Mouse (Mus musculus) heart, postnatal 0 days (tissue): ENCODE results near the gene Gpr132.

Source experiments
- CTCF ChIP-seq: IDR thresholded peaks from 2 replicates; pipeline ENCODE4 v1.5.1; 2016; ENCODE audit warnings: antibody characterized with exemption, control low read depth, low read depth
- EP300 ChIP-seq: IDR thresholded peaks from 2 replicates; pipeline ENCODE4 v1.6.1; 2016; ENCODE audit warnings: antibody characterized with exemption, low read depth

GRCm38 (mm10) chr12:112880661-112881060 lies 12.6 kb upstream of the Gpr132 start:
- no peak for TF ChIP-seq CTCF
- TF ChIP-seq EP300, result no peak
